Mouse (Mus musculus) kidney, embryonic 14.5 days (tissue): ENCODE results near the gene Slco4a1. TPM values are rescaled to one million over a fixed set of nuclear protein-coding genes. Genes with fewer than 3 reads are reported as not detected.

Experiments
- polyA plus RNA-seq: library from polyadenylated mRNA; unstranded; fragments of >200 nt; fragmentation: Nextera tagmentation; extraction: Ambion mirVana; gene quantifications from 2 replicates; pipeline ENCODE4 v1.2.1, GENCODE M21; 2014

Slco4a1 gene
- polyA plus RNA-seq, 1 experiment from 2014 or later = 1.9 TPM

Other genes with a start within 250 kb of the Slco4a1 start
- gene Lama5, start 230.4 kb upstream of the Slco4a1 start, polyA plus RNA-seq = 43.1 and 54.1 TPM in 2 replicates
- gene Rps21, start 198.9 kb upstream of the Slco4a1 start, polyA plus RNA-seq = 730 and 1,037 TPM in 2 replicates
- 13.3 and 21.1 TPM in 2 replicates for gene Cables2, start 182.7 kb upstream of the Slco4a1 start, polyA plus RNA-seq
- gene Rbbp8nl, start 166.4 kb upstream of the Slco4a1 start, polyA plus RNA-seq = 0.37 and 1.1 TPM in 2 replicates
- 3.5 and 4.5 TPM in 2 replicates for gene Gata5, start 121.5 kb upstream of the Slco4a1 start, polyA plus RNA-seq
- 6.3 and 12.4 TPM in 2 replicates for gene Ntsr1, start 43.7 kb downstream of the Slco4a1 start, polyA plus RNA-seq
- gene Mrgbp, start 125.1 kb downstream of the Slco4a1 start, polyA plus RNA-seq = 52.4 and 53.9 TPM in 2 replicates
- gene Ogfr, start 133.0 kb downstream of the Slco4a1 start, polyA plus RNA-seq = 82.4 and 83.1 TPM in 2 replicates
- 4.4 and 6.4 TPM in 2 replicates for gene Col9a3, start 141.5 kb downstream of the Slco4a1 start, polyA plus RNA-seq
- 0.22 and 0.40 TPM in 2 replicates for gene Tcfl5, start 186.5 kb downstream of the Slco4a1 start, polyA plus RNA-seq